Mouse (Mus musculus) retina, postnatal 1 day (tissue): ENCODE data around the gene Tsnax.
A peak's percentile ranks its signal among the peaks of the same experiment; 100 is the strongest.

Experiments used
- DNase-seq: peaks from one replicate; pipeline ENCODE4 v3.0.0-alpha.2; 2012

Gene Tsnax

GRCm38 (mm10) chr8:125043935-125044334 is 31.1 kb downstream of the Tsnax start:
- no peak for DNase-seq

- no peak for DNase-seq
Observed at GRCm38 (mm10) chr8:125045760-125046159, 33.0 kb downstream of the Tsnax start.

DNA sequence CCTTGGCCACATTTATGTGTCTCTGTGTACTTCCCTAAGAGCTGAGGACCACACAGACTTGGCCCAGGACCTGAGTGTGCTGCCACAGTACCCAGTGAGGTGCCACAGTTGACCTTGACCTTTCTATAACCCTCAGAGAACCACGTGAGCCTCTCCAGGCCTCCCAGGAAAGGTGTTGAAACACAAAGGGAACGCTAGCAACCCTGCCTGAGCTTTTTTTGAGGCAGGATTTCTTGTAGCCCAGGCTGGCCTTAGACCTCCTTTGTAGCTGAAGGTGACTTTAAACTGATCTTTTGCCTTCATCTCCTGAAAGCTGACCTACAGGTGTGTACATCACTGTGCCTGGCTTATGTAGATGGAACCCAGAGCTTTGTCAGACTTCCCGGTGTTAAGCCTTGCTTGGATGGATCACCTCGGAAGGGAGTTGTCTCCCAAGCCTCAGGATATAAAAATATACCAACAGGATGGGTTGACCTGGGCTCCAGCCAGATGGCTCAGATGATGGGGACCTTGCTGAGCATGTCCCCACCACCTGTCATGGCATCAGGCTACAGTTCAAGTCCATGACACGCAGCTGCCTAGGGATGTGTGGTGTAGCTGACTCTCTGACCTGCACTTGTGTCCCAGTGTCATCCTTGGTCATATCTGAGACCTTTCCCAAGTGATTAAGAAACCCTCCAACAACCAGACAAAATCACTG is 36.4 kb downstream of the Tsnax start:
- no peak for DNase-seq

DNA sequence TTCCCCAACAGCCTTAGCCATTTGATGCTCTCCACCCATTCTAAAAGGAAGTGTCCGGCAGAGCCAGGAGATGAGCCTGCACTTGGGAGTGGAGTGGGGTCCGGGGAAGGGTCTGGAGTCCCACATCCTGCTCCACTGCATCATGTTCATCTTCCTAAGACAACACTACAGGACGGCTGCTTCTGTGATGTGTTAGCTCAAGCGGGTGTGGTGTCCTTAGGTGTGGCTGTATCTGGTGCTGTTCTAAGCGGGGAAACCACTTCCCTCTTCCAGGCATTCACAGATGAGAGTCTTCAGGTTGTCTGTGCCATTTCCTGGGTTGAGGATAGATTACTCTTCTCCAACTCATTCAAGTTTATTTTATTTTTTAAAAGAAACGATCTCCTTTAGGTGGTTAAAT is 37.0 kb downstream of the Tsnax start:
- no peak for DNase-seq

- peak; percentile 80 for DNase-seq
Observed at GRCm38 (mm10) chr8:125052026-125052425, 39.2 kb downstream of the Tsnax start.

GRCm38 (mm10) chr8:125053505-125054435 is 41.0 kb downstream of the Tsnax start, which contains the start of gene Disc1:
TSS of gene Disc1 (plus strand) at chr8:125054195.
- DNase-seq, result peak; percentile 45

- peak; percentile 64 for DNase-seq
Observed at GRCm38 (mm10) chr8:125054436-125054810, 41.6 kb downstream of the Tsnax start.

DNA sequence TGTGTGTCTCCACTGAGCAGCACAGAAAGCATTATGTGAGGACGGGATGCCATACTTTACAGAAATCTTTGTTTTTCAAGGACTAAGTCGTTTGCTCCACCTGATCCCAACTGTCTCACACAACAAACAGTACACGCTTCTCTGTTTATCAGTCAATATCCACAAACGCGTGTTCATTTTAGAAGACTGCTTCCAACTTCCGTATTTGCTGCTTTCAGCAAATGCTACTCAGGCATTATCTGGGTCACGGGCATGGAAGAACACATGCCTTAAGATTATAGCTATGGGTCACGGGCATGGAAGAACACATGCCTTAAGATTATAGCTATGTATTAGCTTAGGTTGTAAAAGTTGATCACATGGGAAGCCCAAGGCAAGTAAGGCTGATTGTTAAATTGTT is 48.1 kb downstream of the Tsnax start:
- DNase-seq, result no peak

- DNase-seq, result no peak
Observed at GRCm38 (mm10) chr8:125065596-125065995, 52.8 kb downstream of the Tsnax start.

- peak; percentile 72 for DNase-seq
Observed at GRCm38 (mm10) chr8:125066913-125067595, 54.3 kb downstream of the Tsnax start.

GRCm38 (mm10) chr8:125067596-125067960 is 54.8 kb downstream of the Tsnax start:
- no peak for DNase-seq

DNA sequence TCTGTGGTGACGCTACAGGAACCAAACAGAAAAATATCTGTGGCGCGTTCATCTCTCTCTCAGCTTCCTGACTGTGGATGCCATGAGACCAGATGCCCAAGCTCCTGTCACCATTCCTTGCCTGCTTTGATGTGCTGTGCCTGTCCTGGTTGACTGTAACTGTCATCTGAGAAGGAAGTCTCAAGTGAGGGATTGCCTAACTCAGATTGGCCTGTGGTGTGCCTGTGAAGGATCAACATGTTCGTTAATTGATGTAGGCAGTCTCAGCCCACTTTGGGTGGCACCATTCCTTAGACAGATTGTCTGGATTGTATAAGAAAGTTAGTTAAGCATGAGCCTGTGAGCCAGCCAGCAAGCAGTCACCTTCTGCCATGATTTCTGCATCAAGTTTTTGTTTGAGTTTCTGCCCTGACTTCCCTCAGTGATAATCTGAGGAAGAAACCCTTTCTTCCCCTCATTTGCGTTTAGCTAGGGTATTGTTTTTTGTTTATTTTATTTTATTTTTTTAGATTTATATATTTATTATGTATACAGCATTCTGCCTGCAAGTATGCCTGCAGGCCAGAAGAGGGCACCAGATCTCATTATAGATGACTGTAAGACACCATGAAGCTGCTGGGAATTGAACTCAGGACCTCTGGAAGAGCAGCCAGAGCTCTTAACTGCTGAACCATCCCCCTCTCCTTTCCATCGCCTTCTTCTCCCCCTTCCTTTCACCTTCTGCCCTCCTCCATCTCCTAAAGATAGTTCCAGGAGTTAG is 55.5 kb downstream of the Tsnax start:
- no peak for DNase-seq

- DNase-seq, result no peak
Observed at GRCm38 (mm10) chr8:125069304-125069703, 56.5 kb downstream of the Tsnax start.

DNA sequence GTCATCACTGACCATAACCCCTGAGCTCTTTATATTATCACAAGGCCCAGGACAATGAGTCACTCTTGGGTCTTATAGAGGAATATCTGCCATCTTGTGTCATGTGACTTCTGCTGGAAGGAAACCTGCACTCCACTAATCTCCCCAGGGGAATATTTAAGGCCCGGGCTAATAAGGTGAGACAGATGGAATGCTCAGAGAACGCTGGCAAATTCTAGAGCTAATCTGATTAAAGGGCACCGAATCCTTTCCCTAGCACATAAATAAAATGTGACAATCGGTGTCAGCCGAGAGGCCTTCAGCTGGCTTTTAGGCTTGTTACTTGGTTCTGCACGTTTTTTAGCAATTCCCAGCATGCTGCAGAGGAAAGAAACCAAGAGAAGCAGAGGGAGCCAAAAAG is 56.9 kb downstream of the Tsnax start:
- DNase-seq, result peak; percentile 66

GRCm38 (mm10) chr8:125074141-125074540 is 61.3 kb downstream of the Tsnax start:
- DNase-seq, result no peak

DNA sequence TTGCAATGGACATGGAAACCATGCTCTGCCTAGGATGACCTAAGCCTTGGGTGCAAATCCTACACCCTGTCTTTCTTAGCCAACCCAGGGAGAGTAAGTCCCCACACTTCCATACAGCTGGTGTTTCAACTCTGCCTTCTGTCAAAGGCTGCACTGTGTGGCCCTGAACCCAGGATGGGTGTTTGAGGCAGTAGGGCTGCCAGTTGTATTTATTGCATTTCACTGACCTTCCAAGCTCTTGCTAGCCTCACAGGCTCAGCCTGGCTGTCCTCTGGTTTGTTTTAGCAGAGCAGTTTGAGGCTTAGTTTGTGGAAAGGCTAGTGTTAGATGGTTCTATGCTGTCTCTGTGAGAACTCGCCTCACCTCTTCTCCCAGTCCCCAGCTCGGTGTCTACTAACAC is 61.8 kb downstream of the Tsnax start:
- no peak for DNase-seq

DNA sequence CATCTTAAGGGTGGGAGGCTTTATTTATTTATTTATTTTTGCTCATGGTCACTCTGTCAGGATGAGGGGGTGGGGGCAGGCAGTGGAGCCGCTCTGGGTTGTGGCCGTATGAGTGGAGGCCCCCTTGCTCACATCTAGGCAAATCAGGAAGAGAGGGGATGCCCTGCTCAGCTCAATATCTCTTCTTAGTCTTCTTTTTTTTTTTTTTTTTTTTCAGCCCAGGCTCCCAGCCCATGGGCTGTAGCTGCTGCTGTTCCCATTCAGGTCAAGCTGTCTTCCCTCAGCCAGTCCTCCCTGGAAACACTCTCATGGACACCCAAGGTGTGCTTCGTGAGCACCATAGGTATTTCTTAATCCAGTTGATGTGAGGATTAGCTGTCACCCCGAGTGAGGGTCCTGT is 62.6 kb downstream of the Tsnax start:
- DNase-seq, result no peak

DNA sequence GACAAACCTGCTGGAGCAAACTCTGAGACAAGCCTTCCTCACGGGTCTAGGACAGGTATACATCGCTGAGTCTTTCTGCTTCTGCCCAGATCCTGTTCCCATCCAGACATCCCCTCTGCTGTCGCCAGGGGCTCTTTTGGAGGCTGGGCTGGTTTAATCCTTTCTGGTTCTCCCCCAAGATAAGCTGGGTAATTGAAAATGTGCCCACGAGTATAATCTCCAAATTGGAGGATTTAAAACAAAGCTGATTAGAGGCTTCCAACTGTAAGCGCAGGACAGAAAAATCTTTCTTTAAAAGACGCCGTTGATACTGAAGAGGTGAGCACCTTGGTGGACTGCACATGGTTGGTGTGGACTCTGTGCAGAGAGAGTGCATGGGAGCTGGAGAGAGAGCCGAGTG is 64.5 kb downstream of the Tsnax start:
- peak; percentile 76 for DNase-seq

- DNase-seq, result peak; percentile 67
Observed at GRCm38 (mm10) chr8:125078771-125079384, 66.1 kb downstream of the Tsnax start.

DNA sequence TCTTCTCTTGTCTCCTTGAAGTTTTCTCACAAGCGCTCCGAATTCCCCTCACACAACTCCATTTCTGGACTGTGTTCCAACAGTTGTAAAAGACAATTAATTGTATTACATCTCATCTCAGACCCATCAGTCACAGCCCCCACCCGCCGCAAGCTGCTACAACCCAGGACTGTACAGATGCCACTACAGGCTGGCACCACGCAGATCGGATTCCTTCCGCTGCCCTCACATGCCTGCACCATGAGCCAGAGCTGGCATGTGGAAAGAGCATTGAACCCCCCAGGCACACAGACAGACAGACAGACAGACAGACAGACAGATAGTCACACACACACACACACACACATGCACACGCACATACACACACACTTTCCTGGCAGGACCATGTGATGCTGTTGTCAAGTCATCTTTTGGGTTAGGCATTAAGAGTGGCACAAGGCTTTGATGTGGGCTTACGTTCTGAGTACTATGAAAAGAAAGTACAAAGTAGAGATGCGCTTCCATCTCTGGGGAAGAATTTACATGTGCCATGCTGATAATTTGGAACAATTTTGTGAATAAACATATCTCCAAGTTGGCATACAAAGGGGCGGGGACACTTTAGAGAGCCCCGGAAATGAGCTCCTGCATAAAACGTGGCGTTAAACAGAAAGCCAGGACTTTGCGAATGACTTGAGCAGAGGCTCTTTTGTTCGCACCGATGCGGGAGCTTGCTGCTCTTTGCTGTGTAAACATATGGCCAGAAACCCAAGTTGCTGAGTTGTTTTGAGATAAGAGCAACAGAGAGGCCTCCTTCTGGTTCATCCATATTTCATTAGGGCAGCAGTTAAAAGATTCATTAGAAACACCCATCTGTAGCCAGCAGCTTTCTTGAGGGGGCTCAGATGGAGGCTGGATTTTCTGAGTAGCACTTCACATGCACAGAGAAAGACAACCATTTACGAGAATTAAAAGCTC is 67.9 kb downstream of the Tsnax start:
- DNase-seq, result no peak

DNA sequence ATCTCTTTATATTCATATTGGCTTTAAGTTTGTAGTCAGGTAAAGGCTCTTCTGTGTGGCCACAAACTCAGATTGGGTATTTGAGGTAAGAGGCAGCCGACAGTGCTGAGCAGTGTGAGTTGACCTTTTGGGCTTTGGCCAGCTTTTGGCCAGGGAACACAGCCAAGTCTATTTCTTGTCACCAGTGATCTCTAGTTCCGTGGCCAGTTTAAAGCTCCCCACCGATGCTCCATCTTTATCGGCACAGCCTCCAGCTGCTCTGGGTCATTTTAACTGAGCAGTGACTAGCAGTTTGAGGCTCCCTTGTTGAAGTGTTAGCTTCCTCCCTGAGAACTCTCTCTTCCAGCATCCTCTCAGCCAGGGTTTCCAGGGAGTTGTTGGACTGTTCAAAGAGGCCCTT is 70.9 kb downstream of the Tsnax start:
- no peak for DNase-seq
